Mouse (Mus musculus) 3134 (cell line): ENCODE results near the gene Mpz.
A peak's percentile ranks its signal among the peaks of the same experiment; 100 is the strongest.
"Not testable (repeated sequence)": the region's sequence is repeated elsewhere in the genome, so short reads cannot be mapped to it uniquely, and the experiment has no call there.

ENCODE experiments used
- DNase-seq: peaks from one replicate; pipeline ENCODE4 v3.0.0-alpha.2; 2011; ENCODE audit warnings: low spot score; ENCODE audit not compliant: insufficient read length; ENCODE audit errors: extremely low read depth

Gene Mpz

GRCm38 (mm10) chr1:171124398-171124797, 26.1 kb upstream of the Mpz start:
- no peak for DNase-seq

- no peak for DNase-seq
Observed at GRCm38 (mm10) chr1:171129251-171129650, 21.3 kb upstream of the Mpz start.

DNA sequence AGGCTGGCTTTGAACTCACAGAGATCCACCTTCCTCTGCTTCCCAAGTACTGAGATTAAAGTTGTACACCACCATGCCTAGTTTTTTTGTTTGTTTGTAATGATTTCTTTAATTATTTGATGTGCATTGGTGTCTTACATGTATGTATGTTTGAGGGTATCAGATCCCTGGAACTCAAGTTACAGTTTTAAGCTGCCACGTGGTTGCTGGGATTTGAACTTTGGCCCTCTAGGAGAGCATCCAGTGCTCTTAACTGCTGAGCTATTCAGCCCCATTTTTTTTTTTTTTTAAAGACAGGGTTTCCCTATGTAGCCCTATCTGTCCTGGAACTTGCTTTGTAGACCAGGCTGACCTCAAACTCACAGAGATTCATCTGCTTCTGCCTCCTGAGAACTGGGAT, 19.5 kb upstream of the Mpz start:
- no peak for DNase-seq

DNA sequence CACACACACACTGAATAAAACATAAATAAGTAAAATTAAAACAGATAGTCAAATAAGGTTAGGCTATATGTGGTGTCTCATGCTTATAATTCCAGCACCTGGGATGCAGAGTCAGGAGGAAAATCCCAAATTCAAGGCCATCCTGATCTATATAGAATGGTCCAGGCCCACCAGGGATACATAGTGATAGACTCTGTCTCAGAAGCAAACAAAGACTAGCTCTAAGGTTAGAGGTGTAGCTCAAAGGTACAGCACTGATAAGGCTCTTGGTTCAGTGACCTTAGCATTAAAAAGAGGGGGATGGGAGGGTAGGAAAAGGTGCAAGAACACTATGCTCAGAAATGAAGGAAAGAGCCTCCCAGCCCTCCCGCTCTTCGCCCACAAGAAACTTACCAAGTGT, 14.9 kb upstream of the Mpz start:
- DNase-seq: no peak

GRCm38 (mm10) chr1:171137486-171138155, 12.9 kb upstream of the Mpz start:
- not testable (repeated sequence) for DNase-seq

DNA sequence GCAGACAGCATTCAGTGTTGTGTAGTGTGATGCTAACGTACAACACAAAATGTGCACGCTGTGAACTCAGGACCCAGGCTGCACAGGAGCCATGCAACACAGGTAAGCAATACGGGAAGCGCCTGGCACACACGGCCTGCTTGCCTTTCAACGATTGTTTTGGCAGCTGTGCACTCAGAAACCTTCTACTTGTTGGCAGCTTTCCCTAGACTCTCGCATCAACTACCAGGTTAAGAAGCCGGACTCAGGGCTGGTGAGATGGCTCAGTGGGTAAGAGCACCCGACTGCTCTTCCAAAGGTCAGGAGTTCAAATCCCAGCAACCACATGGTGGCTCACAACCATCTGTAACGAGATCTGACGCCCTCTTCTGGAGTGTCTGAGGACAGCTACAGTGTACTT, 7.5 kb upstream of the Mpz start:
- DNase-seq: not testable (repeated sequence)

- peak; percentile 18 for DNase-seq
Observed at GRCm38 (mm10) chr1:171150838-171151391, 404 bp downstream of the Mpz start.

DNA sequence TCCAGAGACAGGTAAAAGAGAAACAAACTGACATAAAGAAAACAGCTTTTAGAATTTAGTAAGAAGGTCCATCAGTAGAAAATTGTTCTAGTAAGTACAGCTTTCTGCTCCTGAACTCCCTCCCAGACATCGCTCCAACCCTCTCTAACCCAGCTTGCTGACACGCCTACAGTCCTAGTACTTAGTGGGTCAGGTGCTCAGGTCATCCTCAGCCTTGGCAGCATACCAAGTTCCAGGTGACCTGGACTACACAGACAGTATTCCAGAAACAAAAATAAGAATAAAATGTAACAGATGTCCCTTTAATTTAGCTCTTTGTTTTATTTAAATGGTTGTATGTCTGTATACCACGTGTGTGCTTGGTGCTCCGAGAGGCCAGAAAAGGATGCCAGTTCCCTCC, 1.5 kb downstream of the Mpz start:
- DNase-seq: no peak

DNA sequence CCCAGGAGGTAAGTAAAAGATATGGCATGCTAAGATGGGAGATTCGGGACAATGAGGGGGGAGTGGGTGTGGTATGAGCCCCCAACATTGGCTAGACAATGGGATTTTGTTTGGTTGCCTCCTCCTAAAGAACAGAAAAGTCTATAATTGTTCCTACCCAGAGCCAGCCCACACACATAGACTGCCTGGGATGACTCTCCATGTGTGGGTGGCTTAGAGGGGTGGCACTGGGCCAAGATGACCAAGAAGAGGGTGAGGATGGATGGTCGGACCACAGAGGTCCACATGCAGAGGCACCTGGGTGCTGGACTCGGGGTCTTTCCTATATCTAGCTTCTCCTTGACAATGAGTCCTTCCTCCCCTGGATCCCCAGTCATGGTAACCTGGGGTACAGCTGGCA, 6.1 kb downstream of the Mpz start:
- no peak for DNase-seq

DNA sequence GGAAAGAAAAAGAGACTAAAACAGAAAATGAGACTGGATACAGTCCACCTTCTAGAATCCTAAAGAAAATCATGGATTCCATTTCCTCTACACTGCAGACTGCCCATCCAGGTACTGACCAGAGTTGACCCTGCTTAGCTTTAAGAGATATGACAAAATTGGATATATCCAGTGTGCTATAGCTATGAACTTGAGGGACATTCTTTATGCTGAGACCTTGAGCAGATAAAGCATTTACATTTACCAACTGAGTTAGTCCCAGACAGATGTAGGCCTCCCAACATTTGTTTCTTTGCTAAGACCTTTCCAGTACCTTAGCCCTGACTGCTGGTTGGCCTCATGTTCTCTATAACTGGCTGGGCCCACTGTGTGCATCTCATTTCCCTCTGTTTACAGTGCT, 7.5 kb downstream of the Mpz start:
- no peak for DNase-seq

DNA sequence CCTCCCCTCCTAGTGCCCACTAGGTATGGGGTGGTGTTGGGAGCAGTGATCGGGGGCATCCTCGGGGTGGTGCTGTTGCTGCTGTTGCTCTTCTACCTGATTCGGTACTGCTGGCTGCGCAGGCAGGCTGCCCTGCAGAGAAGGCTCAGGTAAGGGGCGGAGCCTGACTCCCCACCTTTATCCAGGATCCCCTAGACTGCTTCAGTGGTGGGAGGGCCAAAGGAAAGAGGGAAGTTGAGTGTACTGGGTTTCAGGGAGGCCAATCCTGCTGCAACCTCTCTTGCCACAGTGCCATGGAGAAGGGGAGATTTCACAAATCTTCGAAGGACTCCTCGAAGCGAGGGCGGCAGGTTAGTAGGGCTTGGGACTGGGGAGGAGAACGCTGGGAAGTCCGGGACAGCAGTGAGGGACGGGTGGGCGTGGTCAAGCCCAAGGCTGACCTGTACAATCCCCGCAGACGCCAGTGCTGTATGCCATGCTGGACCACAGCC, 9.0 kb downstream of the Mpz start:
- DNase-seq: no peak

- DNase-seq: no peak
Observed at GRCm38 (mm10) chr1:171162526-171162925, 12.0 kb downstream of the Mpz start.

- no peak for DNase-seq
Observed at GRCm38 (mm10) chr1:171164258-171164657, 13.7 kb downstream of the Mpz start.

GRCm38 (mm10) chr1:171165629-171166345, 15.3 kb downstream of the Mpz start:
- no peak for DNase-seq

GRCm38 (mm10) chr1:171168906-171169305, 18.4 kb downstream of the Mpz start:
- no peak for DNase-seq

GRCm38 (mm10) chr1:171169913-171170312, 19.4 kb downstream of the Mpz start:
- no peak for DNase-seq

GRCm38 (mm10) chr1:171171138-171171537, 20.6 kb downstream of the Mpz start:
- no peak for DNase-seq

DNA sequence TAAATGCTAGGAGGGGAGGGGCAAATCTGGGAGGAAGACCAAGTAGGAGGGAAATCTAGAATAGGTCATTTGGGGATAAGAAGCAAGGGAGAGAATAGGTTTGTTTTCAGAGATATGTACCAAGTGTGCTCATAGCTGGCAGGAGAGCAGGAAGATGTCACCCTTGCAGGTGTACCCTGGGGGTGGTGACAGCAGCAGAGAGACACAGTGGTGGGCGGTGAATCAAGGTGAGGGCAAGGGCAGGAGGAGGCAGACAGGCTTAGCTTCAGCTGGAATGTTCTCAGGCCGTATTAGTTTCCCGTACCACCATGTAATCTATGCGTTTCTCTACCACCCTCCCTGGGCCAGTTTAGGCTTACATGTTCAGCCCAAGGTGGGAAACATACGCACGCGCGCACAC, 22.3 kb downstream of the Mpz start:
- DNase-seq: no peak

DNA sequence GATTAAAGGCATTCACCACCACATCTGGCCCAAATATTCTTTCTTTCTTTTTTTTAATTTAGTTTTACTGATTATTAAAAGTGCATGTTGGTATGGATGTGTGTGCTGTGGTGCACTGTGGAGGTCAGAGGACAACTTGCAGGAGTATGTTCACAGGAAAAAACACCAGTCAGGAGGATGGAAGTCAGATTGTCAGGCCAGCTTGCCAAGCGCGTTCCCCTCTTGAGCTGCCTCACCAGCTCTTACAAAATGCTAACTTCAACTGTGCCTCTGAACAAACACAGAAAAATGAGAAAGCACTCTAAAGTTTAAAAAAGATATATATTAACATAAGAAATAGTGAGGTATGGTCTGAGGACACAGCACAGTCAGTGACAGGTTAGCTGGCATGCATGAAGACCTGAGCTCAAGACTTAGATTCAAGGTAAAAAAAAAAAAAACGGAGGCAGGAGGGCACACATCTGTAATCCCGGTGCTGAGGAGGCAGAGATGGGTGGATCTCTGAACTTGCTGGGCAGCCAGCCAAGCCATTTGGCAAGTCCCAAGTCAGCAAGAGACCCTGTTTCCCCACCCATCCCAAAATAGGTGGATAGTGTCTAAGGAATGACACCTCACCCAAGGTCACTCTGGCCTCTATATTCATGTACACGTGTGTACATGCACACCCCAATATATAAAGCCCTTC, 29.1 kb downstream of the Mpz start:
- DNase-seq: no peak

DNA sequence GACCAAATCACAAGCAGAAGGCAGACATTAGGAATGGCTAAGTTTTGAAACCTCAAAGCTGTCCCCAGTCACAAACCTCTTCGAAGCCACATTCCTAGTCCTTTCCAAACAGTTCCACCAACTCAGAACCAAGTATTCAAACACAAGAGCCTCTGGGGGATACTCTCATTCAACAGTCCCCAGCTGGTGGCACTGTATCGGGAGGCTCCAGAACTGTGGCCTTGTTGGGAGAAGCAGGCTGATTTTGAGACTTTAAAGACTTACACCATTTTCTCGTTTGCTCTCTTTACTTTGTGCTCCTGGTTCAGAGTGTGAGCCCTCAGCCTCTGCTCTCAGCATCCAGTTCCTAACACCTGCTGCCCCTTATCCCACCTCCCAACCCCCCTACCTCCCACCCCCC, 32.5 kb downstream of the Mpz start:
- no peak for DNase-seq

GRCm38 (mm10) chr1:171183620-171184019, 33.1 kb downstream of the Mpz start:
- no peak for DNase-seq
